Mouse (Mus musculus) hematopoietic stem cell, adult 5-6 weeks (primary cell): Measurements from ENCODE around the gene Slain2. TPM values are rescaled to one million over a fixed set of nuclear protein-coding genes. Genes with fewer than 3 reads are reported as not detected.
"Not testable (repeated sequence)": the region's sequence is repeated elsewhere in the genome, so short reads cannot be mapped to it uniquely, and the experiment has no call there.

Source experiments
- ATAC-seq, 2 experiments: fragments of 125-278 bp in 1 of 2; replicated peaks in 1 of 2; 2 replicates each; pipeline ENCODE4 v1.8.0; 2016 to 2017; ENCODE audit warnings: inconsistent platforms in 2 of 2, mild to moderate bottlenecking in 2 of 2, moderate number of reproducible peaks in 2 of 2, low read depth in 1 of 2, moderate TSS enrichment in 1 of 2; ENCODE audit not compliant: low FRiP score in 2 of 2, poor library complexity in 2 of 2, severe bottlenecking in 2 of 2, insufficient read depth in 1 of 2, low TSS enrichment in 1 of 2
- total RNA-seq: library from RNA; stranded (forward); fragments of 172-1452, 232-1000 nt; gene quantifications from 2 replicates; pipeline ENCODE4 v1.2.3, GENCODE M21; 2017

The Slain2 gene
- total RNA-seq, 1 experiment from 2014 or later, result 51.7 TPM

- no peak for ATAC-seq
Measured at GRCm38 (mm10) chr5:72921171-72921570, 7.1 kb downstream of the Slain2 start.

- ATAC-seq, result no peak
Measured at GRCm38 (mm10) chr5:72922796-72923195, 8.7 kb downstream of the Slain2 start.

GRCm38 (mm10) chr5:72927074-72927473, 13.0 kb downstream of the Slain2 start:
- ATAC-seq, result 0 out of 4 replicates have a peak, but pooled peaks of 1 of the 2 experiments have one; percentile 10

GRCm38 (mm10) chr5:72933026-72933675, 19.0 kb downstream of the Slain2 start:
- no peak for ATAC-seq

GRCm38 (mm10) chr5:72938421-72938820, 24.3 kb downstream of the Slain2 start:
- not testable (repeated sequence) for ATAC-seq

GRCm38 (mm10) chr5:72939311-72939710, 25.2 kb downstream of the Slain2 start:
- no peak for ATAC-seq

- 0 out of 4 replicates have a peak, but pooled peaks of 1 of the 2 experiments have one; percentile 27 for ATAC-seq
Measured at GRCm38 (mm10) chr5:72940906-72941432, 26.9 kb downstream of the Slain2 start.

- ATAC-seq, result no peak
Measured at GRCm38 (mm10) chr5:72948136-72948535, 34.0 kb downstream of the Slain2 start.

GRCm38 (mm10) chr5:72950252-72950651, 36.1 kb downstream of the Slain2 start:
- no peak; a peak in 1 of 4 replicates for ATAC-seq

- no peak for ATAC-seq
Measured at GRCm38 (mm10) chr5:72953996-72954604, 40.0 kb downstream of the Slain2 start.

- ATAC-seq, result no peak; a peak in 1 of 4 replicates
Measured at GRCm38 (mm10) chr5:72957281-72957680, 43.2 kb downstream of the Slain2 start.

- ATAC-seq, result no peak
Measured at GRCm38 (mm10) chr5:72960096-72960495, 46.0 kb downstream of the Slain2 start.

- ATAC-seq, result no peak
Measured at GRCm38 (mm10) chr5:72965706-72966105, 51.6 kb downstream of the Slain2 start.

- ATAC-seq, result no peak
Measured at GRCm38 (mm10) chr5:72972435-72972834, 58.3 kb downstream of the Slain2 start.

GRCm38 (mm10) chr5:72972934-72973333, 58.8 kb downstream of the Slain2 start:
- ATAC-seq, result no peak

GRCm38 (mm10) chr5:72974602-72975001, 60.5 kb downstream of the Slain2 start, which contains the start of gene Gm10135:
Gene Gm10135 (minus strand): TSS chr5:72974702.
- no peak; a peak in 1 of 4 replicates for ATAC-seq

GRCm38 (mm10) chr5:72975996-72976395, 61.9 kb downstream of the Slain2 start:
- no peak for ATAC-seq

GRCm38 (mm10) chr5:72976539-72976938, 62.4 kb downstream of the Slain2 start:
- ATAC-seq, result no peak
